Mouse (Mus musculus): Measurements from ENCODE around the gene Zbed5.

The Zbed5 gene

DNA sequence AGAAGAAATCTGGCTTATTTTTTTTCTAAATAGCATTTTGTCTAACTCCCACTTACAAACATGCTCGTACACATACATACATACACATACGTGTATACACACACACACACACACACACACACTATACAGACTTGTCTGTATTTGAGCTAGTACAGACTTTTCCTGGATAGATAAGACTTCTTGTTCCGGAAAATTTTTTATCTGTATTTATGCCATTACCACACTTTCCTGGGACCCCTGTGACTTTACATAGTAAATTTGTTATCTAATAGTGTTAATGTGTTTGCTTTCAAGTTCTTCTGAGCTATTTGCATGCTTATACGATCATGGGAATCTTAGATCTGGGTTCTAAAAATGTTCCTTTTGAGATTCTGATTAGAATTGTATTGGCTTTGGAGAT, 56.6 kb downstream of the Zbed5 start:
- DNase-seq (ENCODE audit: extremely low spot score, low spot score): no peak

Measured in neural tube, embryonic 10.5 days (tissue).